Mouse (Mus musculus) hindbrain, embryonic 13.5 days (tissue): Measurements from ENCODE around the gene Sptssb. TPM values are rescaled to one million over a fixed set of nuclear protein-coding genes. Genes with fewer than 3 reads are reported as not detected.

Experiments used
- ATAC-seq: fragments of 200-750 bp; cut with Nextera tagmentation; 2 replicates; pipeline ENCODE4 v1.8.0; 2017; ENCODE audit warnings: moderate TSS enrichment; ENCODE audit not compliant: low FRiP score
- H3K27ac ChIP-seq: fragments of 300-500 bp; sonication (generic); 2 replicates; pipeline ENCODE4 v1.5.1; 2015; ENCODE audit warnings: inconsistent platforms, mild to moderate bottlenecking, moderate library complexity
- H3K27me3 ChIP-seq: fragments of 300-500 bp; sonication (generic); 2 replicates; pipeline ENCODE4 v1.6.1; 2015; ENCODE audit warnings: mild to moderate bottlenecking, inconsistent platforms
- H3K36me3 ChIP-seq: fragments of 300-500 bp; sonication (generic); 2 replicates; pipeline ENCODE4 v1.6.1; 2015; ENCODE audit warnings: mild to moderate bottlenecking, inconsistent platforms
- H3K4me1 ChIP-seq: fragments of 300-500 bp; sonication (generic); replicated peaks from 2 replicates; pipeline ENCODE4 v1.6.1; 2015; ENCODE audit warnings: inconsistent platforms
- H3K4me2 ChIP-seq: fragments of 300-500 bp; sonication (generic); 2 replicates; pipeline ENCODE4 v1.6.1; 2015; ENCODE audit warnings: inconsistent platforms, mild to moderate bottlenecking, moderate library complexity
- H3K4me3 ChIP-seq: fragments of 300-500 bp; sonication (generic); 2 replicates; pipeline ENCODE4 v1.5.1; 2015; ENCODE audit warnings: mild to moderate bottlenecking, inconsistent platforms
- H3K9ac ChIP-seq: fragments of 300-500 bp; sonication (generic); 2 replicates; pipeline ENCODE4 v1.6.1; 2015; ENCODE audit warnings: mild to moderate bottlenecking, inconsistent platforms
- H3K9me3 ChIP-seq: fragments of 300-500 bp; sonication (generic); 2 replicates; pipeline ENCODE4 v1.6.1; 2016; ENCODE audit warnings: inconsistent platforms
- WGBS: fragments of 180-500 bp; shearing (Covaris S2); methylation state at CpG from one replicate; pipeline ENCODE4 v1.1.7; 2015; 5-methylcytosine and 5-hydroxymethylcytosine counted together
- polyA plus RNA-seq: library from polyadenylated mRNA; unstranded; fragments of >200 nt; fragmentation: Nextera tagmentation; extraction: Ambion mirVana; gene quantifications from 2 replicates; pipeline ENCODE4 v1.2.1, GENCODE M21; 2015

The Sptssb gene
- polyA plus RNA-seq, 1 experiment from 2014 or later = 0.36 TPM

DNA sequence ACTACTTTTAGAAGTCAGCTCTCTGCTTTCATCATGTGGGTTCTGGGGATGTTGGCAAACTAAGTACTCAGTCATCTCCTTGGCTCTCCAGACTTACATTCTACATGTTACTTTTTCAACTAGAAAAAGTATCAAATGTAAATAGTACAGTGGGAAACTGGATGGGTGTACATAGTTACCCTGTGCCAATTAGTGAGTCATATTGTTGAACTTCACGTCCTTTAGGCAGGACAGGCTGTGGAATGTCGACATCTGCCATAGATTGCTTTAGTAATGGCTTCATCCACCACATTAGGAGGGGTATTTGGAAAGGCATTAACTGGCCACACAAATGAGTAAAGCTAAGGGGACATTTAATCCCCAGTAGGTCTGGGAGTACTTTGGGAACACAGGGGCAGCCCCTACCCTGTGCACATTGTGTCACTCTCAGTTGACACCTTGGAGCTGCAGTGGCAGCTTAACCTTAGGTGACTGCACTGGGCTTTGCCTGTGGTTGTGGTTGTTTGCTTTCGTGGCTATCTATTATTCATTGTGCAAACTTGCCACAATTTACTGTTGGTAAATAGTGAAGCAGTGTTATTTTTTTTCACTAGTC is 66.8 kb downstream of the Sptssb start:
- WGBS = 83% methylated on average over 3 of the region's 3 CpGs
- no peak for ATAC-seq
- no peak overlapping the region for H3K4me3 ChIP-seq
- H3K27me3 ChIP-seq = no peaks in the 10 kb centered on the region
- H3K4me2 ChIP-seq = no peak overlapping the region
- H3K9ac ChIP-seq = no peak overlapping the region
- no peak overlapping the region for H3K27ac ChIP-seq
- no peaks in the 10 kb centered on the region for H3K36me3 ChIP-seq
- no peaks in the 10 kb centered on the region for H3K9me3 ChIP-seq
- no peaks in the 10 kb centered on the region for H3K4me1 ChIP-seq

DNA sequence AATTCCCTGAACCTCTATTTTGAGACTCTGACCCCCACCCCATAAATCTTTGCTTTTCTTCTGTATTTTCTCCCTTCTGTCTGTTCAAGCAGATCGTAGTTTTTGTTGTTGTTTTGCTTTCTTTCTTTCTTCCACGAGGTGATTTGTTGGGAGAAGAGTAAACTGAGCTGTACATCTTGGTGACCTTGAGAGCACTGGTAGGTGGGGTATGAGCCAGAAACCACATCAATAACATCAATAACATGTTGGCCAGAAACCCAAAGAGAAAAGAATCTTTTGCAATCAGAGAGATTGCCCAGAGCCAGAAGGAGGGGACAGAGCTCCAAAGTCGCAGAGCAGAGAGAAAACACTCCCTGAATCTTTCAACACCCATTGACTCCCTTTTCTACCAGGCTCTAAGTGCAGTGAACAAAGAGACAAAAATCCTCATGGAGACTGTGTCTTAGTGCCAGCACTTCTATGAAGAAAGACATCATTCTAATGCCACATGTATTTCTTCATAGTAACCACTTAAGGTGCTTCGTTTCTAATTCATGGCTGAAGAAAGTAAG is 80.4 kb downstream of the Sptssb start:
- ATAC-seq = no peak
- no peaks in the 10 kb centered on the region for H3K4me1 ChIP-seq
- no peak overlapping the region for H3K9ac ChIP-seq
- 84% methylated on average over 4 of the region's 4 CpGs for WGBS
- H3K36me3 ChIP-seq = no peaks in the 10 kb centered on the region
- H3K4me3 ChIP-seq = no peak overlapping the region
- H3K27ac ChIP-seq = no peak overlapping the region
- no peaks in the 10 kb centered on the region; the same call in 1 of the 2 replicates for H3K9me3 ChIP-seq
- H3K27me3 ChIP-seq = no peaks in the 10 kb centered on the region
- H3K4me2 ChIP-seq = no peak overlapping the region

DNA sequence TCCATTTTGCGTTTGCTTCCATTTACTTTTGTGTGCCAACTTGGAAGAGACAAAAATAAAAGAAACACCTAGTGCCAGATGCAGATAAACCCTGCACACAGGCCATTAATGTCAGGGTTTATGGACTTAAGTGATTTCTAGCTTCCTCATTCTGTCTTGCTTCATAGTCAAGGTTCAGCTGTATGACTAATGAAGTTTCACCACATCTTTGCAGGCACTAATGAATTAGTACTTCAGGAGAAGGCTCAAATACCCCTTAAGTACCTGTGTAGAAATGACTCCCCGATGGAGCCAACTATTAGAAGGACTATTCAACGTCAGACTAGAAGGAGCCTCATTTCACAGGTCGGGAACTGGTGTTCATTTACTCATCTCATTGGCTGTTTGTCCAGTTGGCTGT is 86.4 kb downstream of the Sptssb start:
- no peaks in the 10 kb centered on the region for H3K36me3 ChIP-seq
- no peak for ATAC-seq
- no peaks in the 10 kb centered on the region for H3K27me3 ChIP-seq
- WGBS = 95% methylated on average over 4 of the region's 4 CpGs
- H3K4me1 ChIP-seq = no peaks in the 10 kb centered on the region
- H3K9ac ChIP-seq = no peak overlapping the region
- no peaks in the 10 kb centered on the region for H3K9me3 ChIP-seq
- H3K4me3 ChIP-seq = no peak overlapping the region
- no peak overlapping the region for H3K27ac ChIP-seq
- no peak overlapping the region for H3K4me2 ChIP-seq

Other genes with a start within 250 kb of the Sptssb start
- 109 and 111 TPM in 2 replicates for gene Nmd3, start 138.0 kb downstream of the Sptssb start, polyA plus RNA-seq
- 0.10 and 0.58 TPM in 2 replicates for gene Otol1, start 147.7 kb upstream of the Sptssb start, polyA plus RNA-seq